Comparison of ENCODE assay signal across 8 mouse cellular contexts in the genomic region with DNA sequence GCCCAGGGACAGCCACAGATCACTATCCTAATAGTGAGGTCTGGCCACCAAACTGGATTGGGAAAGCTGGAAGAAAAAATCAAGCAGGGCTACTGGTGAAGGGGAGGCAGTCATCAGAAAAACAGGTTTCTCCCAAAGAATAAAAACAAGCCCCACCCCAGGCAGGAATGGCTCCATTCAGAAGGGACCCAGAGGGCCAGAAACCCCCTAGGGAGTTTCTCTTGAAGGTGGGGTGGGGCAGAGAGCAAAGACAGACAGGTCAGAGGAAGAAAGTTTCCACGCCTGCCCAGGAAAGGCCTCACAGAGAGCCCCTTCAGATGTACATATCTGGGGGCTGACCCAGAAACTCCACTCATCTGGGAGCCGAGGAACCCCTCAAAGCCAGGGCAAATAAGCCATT. TPM values are rescaled to one million over a fixed set of nuclear protein-coding genes. Genes with fewer than 3 reads are reported as not detected.
DNase-seq lines count a peak whose midpoint lies in the region; ATAC-seq and TF ChIP-seq lines count a peak whose summit lies in the region.

No protein-coding gene starts in this region.

- no peaks in the 10 kb centered on the region for H3K9me3 ChIP-seq in lung, postnatal 0 days (ENCODE audit: low read length)
- H3K9me3 ChIP-seq in limb, embryonic 12.5 days: no peaks in the 10 kb centered on the region
- no peaks in the 10 kb centered on the region for H3K9me3 ChIP-seq in stomach, postnatal 0 days (ENCODE audit: control insufficient read depth, low read length)

- H3K27me3 ChIP-seq in lung, postnatal 0 days (replicated peaks; ENCODE audit: insufficient read depth, low read length): no peaks in the 10 kb centered on the region
- H3K27me3 ChIP-seq in limb, embryonic 12.5 days: no peaks in the 10 kb centered on the region
- no peaks in the 10 kb centered on the region for H3K27me3 ChIP-seq in stomach, postnatal 0 days (ENCODE audit: control insufficient read depth, insufficient read depth, low read length)

- H3K9ac ChIP-seq in lung, postnatal 0 days (replicated peaks; ENCODE audit: low read depth): peak overlapping the region; percentile 43; the same call in 1 of the 2 replicates
- H3K9ac ChIP-seq in limb, embryonic 12.5 days (replicated peaks): 0 out of 2 replicates have a peak overlapping the region, but pooled peaks have one; percentile 27
- peak overlapping the region; percentile 43 for H3K9ac ChIP-seq in stomach, postnatal 0 days (ENCODE audit: low read length)

- H3K4me2 ChIP-seq in lung, postnatal 0 days (replicated peaks; ENCODE audit: low read depth, low read length): peak overlapping the region; percentile 94
- H3K4me2 ChIP-seq in limb, embryonic 12.5 days: peak overlapping the region; percentile 90
- H3K4me2 ChIP-seq in stomach, postnatal 0 days (replicated peaks; ENCODE audit: low read depth): peak overlapping the region; percentile 95

- no peak for TF ChIP-seq EP300 in lung, postnatal 0 days (IDR thresholded peaks at IDR 0.05)
- TF ChIP-seq EP300 in stomach, postnatal 0 days (optimal IDR thresholded peaks at IDR 0.05): no peak

- 61% methylated on average over 2 of the region's 2 CpGs for WGBS in lung, postnatal 0 days
- 90% methylated on average over 2 of the region's 2 CpGs for WGBS in limb, embryonic 12.5 days
- WGBS in stomach, postnatal 0 days: 55% methylated on average over 2 of the region's 2 CpGs

- no peaks in the 10 kb centered on the region for H3K36me3 ChIP-seq in lung, postnatal 0 days (ENCODE audit: insufficient read depth, low read length)
- no peaks in the 10 kb centered on the region for H3K36me3 ChIP-seq in limb, embryonic 12.5 days
- 0 out of 2 replicates have a peak, but pooled peaks cover 4% of the 10 kb centered on the region for H3K36me3 ChIP-seq in stomach, postnatal 0 days (ENCODE audit: control insufficient read depth, insufficient read depth, low read length)

- peaks cover 22% of the 10 kb centered on the region; the same call in 1 of the 2 replicates for H3K4me1 ChIP-seq in lung, postnatal 0 days (ENCODE audit: insufficient read depth, low read depth, low read length)
- H3K4me1 ChIP-seq in limb, embryonic 12.5 days (replicated peaks): peaks cover 49% of the 10 kb centered on the region
- 0 out of 2 replicates have a peak, but pooled peaks cover 5% of the 10 kb centered on the region for H3K4me1 ChIP-seq in stomach, postnatal 0 days (replicated peaks; ENCODE audit: control insufficient read depth, insufficient read depth)

- H3K27ac ChIP-seq in lung, postnatal 0 days (ENCODE audit: low read length): peak overlapping the region; percentile 85
- no peak overlapping the region; the same call in 1 of the 2 replicates for H3K27ac ChIP-seq in limb, embryonic 12.5 days
- H3K27ac ChIP-seq in stomach, postnatal 0 days (replicated peaks): peak overlapping the region; percentile 91

- DNase-seq in cerebellum, adult 11-12 months: peak; percentile 32
- no peak for DNase-seq in cerebellum, postnatal 14 days
- peak; percentile 49 for DNase-seq in lung, postnatal 0 days (ENCODE audit: low spot score)
- no peak for DNase-seq in lung, postnatal 14 days
- DNase-seq in stomach, postnatal 0 days (ENCODE audit: low spot score): no peak
- DNase-seq in gastrocnemius, adult 18-20 months (ENCODE audit: low spot score): no peak
- no peak for DNase-seq in urinary bladder, postnatal 25 days (ENCODE audit: low spot score)

- TF ChIP-seq CTCF in lung, postnatal 0 days (IDR thresholded peaks at IDR 0.05): no peak
- no peak for TF ChIP-seq CTCF in stomach, postnatal 0 days (IDR thresholded peaks at IDR 0.05; ENCODE audit: low read depth)

- ATAC-seq in lung, postnatal 0 days: no peak
- ATAC-seq in limb, embryonic 12.5 days (ENCODE audit: insufficient number of reproducible peaks, insufficient read depth, low FRiP score, low TSS enrichment, low read depth): no peak
- ATAC-seq in stomach, postnatal 0 days (ENCODE audit: low FRiP score, low TSS enrichment): no peak

- H3K4me3 ChIP-seq in lung, postnatal 0 days (ENCODE audit: low read depth, low read length): peak overlapping the region; percentile 51
- peak overlapping the region; percentile 58 for H3K4me3 ChIP-seq in limb, embryonic 12.5 days (replicated peaks)
- H3K4me3 ChIP-seq in stomach, postnatal 0 days (ENCODE audit: low read depth, low read length): peak overlapping the region; percentile 52

RNA-seq across cellular contexts. Expression of gene Limk2, which starts 38.8 kb away (rescaled TPM):
- polyA plus RNA-seq in lung, postnatal 0 days (2015; fragmentation: Nextera tagmentation; extraction: Ambion mirVana): 57.2 and 62.0 TPM in 2 replicates
- polyA plus RNA-seq in limb, embryonic 12.5 days (2016; fragmentation: Nextera tagmentation; extraction: Ambion mirVana): 58.5 and 62.3 TPM in 2 replicates
- polyA plus RNA-seq in stomach, postnatal 0 days (2015; fragmentation: Nextera tagmentation; extraction: Ambion mirVana): 69.3 and 73.9 TPM in 2 replicates
- total RNA-seq in gastrocnemius, adult 18-20 months (2021): 10 to 100 TPM; 10.4 to 12.1 TPM

RNA-seq across cellular contexts. Expression of gene Pik3ip1, which starts 40.0 kb away (rescaled TPM):
- 22.7 and 25.5 TPM in 2 replicates for polyA plus RNA-seq in lung, postnatal 0 days (2015; fragmentation: Nextera tagmentation; extraction: Ambion mirVana)
- polyA plus RNA-seq in limb, embryonic 12.5 days (2016; fragmentation: Nextera tagmentation; extraction: Ambion mirVana): 15.1 and 18.8 TPM in 2 replicates
- polyA plus RNA-seq in stomach, postnatal 0 days (2015; fragmentation: Nextera tagmentation; extraction: Ambion mirVana): 8.9 and 9.0 TPM in 2 replicates
- total RNA-seq in gastrocnemius, adult 18-20 months (2021): 10 to 100 TPM; 27.2 to 30.8 TPM

Comparison
In these comparisons a context has a peak if more than half of its experiments do, and no peak if none do; other contexts are left out.
1. DNase-seq: peak in cerebellum, adult 11-12 months (single experiment) and lung, postnatal 0 days (single experiment); none in cerebellum, postnatal 14 days (0 of 2), lung, postnatal 14 days (single experiment), stomach, postnatal 0 days (single experiment), gastrocnemius, adult 18-20 months (single experiment) and urinary bladder, postnatal 25 days (single experiment).
2. Peak in every context shown above with its lines, with median percentiles within 50 percentile points of each other: H3K4me2 ChIP-seq, H3K4me3 ChIP-seq and H3K9ac ChIP-seq.